In the genomic region with DNA sequence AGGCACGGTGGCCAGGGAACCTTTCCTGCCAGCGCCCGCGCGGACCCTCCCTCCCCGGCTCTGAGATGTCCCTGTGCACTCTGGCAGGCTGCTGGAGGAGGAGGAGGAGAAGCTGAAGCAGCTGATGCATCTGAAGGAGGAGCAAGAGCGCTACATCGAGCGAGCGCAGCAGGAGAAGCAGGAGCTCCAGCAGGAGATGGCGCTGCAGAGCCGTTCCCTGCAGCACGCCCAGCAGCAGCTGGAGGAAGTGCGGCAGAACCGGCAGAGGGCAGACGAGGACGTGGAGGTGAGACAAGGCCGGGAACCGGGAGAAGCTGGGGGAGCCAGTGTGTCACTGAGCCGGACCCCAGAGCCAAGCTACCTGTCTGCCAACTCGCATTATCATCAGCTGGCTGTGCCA, we compare ENCODE assay signal across 8 mouse cellular contexts. TPM values are rescaled to one million over a fixed set of nuclear protein-coding genes. Genes with fewer than 3 reads are reported as not detected.
DNase-seq lines count a peak whose midpoint lies in the region; ATAC-seq lines count a peak whose summit lies in the region.

No protein-coding gene starts in this region.

- 0% methylated on average over 21 of the region's 21 CpGs for WGBS in forebrain, embryonic 13.5 days
- WGBS in liver, embryonic 15.5 days (ENCODE audit: insufficient replicate concordance), result 21% methylated on average over 21 of the region's 21 CpGs
- WGBS in neural tube, embryonic 13.5 days, result under 1% methylated on average over 21 of the region's 21 CpGs

- H3K36me3 ChIP-seq in forebrain, embryonic 13.5 days (ENCODE audit: poor library complexity, severe bottlenecking), result no peaks in the 10 kb centered on the region
- H3K36me3 ChIP-seq in liver, embryonic 15.5 days (replicated peaks), result peaks cover 9% of the 10 kb centered on the region; the same call in 1 of the 2 replicates
- no peaks in the 10 kb centered on the region for H3K36me3 ChIP-seq in neural tube, embryonic 13.5 days

- peak overlapping the region; percentile 59 for H3K9ac ChIP-seq in forebrain, embryonic 13.5 days
- no peak overlapping the region for H3K9ac ChIP-seq in liver, embryonic 15.5 days
- peak overlapping the region; percentile 59 for H3K9ac ChIP-seq in neural tube, embryonic 13.5 days

- no peaks in the 10 kb centered on the region; the same call in 1 of the 2 replicates for H3K27me3 ChIP-seq in forebrain, embryonic 13.5 days
- 0 out of 2 replicates have a peak, but pooled peaks cover 6% of the 10 kb centered on the region for H3K27me3 ChIP-seq in liver, embryonic 15.5 days
- H3K27me3 ChIP-seq in neural tube, embryonic 13.5 days, result 0 out of 2 replicates have a peak, but pooled peaks cover 6% of the 10 kb centered on the region

- peak overlapping the region; percentile 70 for H3K4me2 ChIP-seq in forebrain, embryonic 13.5 days
- H3K4me2 ChIP-seq in liver, embryonic 15.5 days, result peak overlapping the region; percentile 41
- H3K4me2 ChIP-seq in neural tube, embryonic 13.5 days, result peak overlapping the region; percentile 58

- intact Hi-C loops in heart, postnatal 10 days (cut with DNase I), result loop anchor here (1.0 to 10.0 kb wide), 3 partner anchors 83 to 299 kb away; no protein-coding TSS in a partner anchor

- no peaks in the 10 kb centered on the region for H3K9me3 ChIP-seq in forebrain, embryonic 13.5 days (replicated peaks)
- H3K9me3 ChIP-seq in liver, embryonic 15.5 days (replicated peaks), result no peaks in the 10 kb centered on the region
- H3K9me3 ChIP-seq in neural tube, embryonic 13.5 days, result no peaks in the 10 kb centered on the region

- peak; percentile 72 for DNase-seq in c-Kit-positive CD71-positive TER-119-positive erythroid progenitor cells, embryonic 14.5 days (ENCODE audit: low spot score)
- peak; percentile 94 to 95 for DNase-seq in heart, postnatal 10 days
- DNase-seq in kidney, postnatal 4 days, result peak; percentile 97
- peak; percentile 90 for DNase-seq in telencephalon, adult 2 months (ENCODE audit: low read depth, low spot score)

- ATAC-seq in CD4-positive, CD25-positive, alpha-beta regulatory T cell, adult 4 months, result peak; percentile 42
- peak; percentile 70 for ATAC-seq in forebrain, embryonic 13.5 days
- peak; percentile 16; the same call in 1 of the 2 replicates for ATAC-seq in liver, embryonic 15.5 days (ENCODE audit: insufficient read depth)
- peak; percentile 41; the same call in 1 of the 2 replicates for ATAC-seq in neural tube, embryonic 13.5 days (ENCODE audit: low read depth)

- H3K4me3 ChIP-seq in forebrain, embryonic 13.5 days, result peak overlapping the region; percentile 38
- H3K4me3 ChIP-seq in liver, embryonic 15.5 days (replicated peaks), result no peak overlapping the region
- peak overlapping the region; percentile 36 for H3K4me3 ChIP-seq in neural tube, embryonic 13.5 days

- H3K4me1 ChIP-seq in forebrain, embryonic 13.5 days, result peaks cover 20% of the 10 kb centered on the region
- peaks cover 38% of the 10 kb centered on the region for H3K4me1 ChIP-seq in liver, embryonic 15.5 days (replicated peaks)
- peaks cover 22% of the 10 kb centered on the region for H3K4me1 ChIP-seq in neural tube, embryonic 13.5 days (replicated peaks)

- no peak overlapping the region for H3K27ac ChIP-seq in forebrain, embryonic 13.5 days
- H3K27ac ChIP-seq in liver, embryonic 15.5 days (replicated peaks), result no peak overlapping the region
- peak overlapping the region; percentile 39 for H3K27ac ChIP-seq in neural tube, embryonic 13.5 days (replicated peaks)

RNA-seq across cellular contexts. Expression of a gene that starts 6.5 kb away (rescaled TPM):
- polyA plus RNA-seq in CD4-positive, CD25-positive, alpha-beta regulatory T cell, adult 4 months (2017; shearing (Covaris generic)), result 1 to 10 TPM; 2.6 to 4.6 TPM
- polyA plus RNA-seq in forebrain, embryonic 13.5 days (2015; fragmentation: Nextera tagmentation; extraction: Ambion mirVana), result 1.4 and 1.8 TPM in 2 replicates
- total RNA-seq in heart, postnatal 10 days (2021), result 10 to 100 TPM; 28.0 to 28.8 TPM
- polyA plus RNA-seq in liver, embryonic 15.5 days (2015; fragmentation: Nextera tagmentation; extraction: Ambion mirVana), result 0.86 and 0.89 TPM in 2 replicates
- polyA plus RNA-seq in neural tube, embryonic 13.5 days (2015; fragmentation: Nextera tagmentation; extraction: Ambion mirVana), result 1.4 and 2.6 TPM in 2 replicates

RNA-seq across cellular contexts. Expression of a gene that starts 18.4 kb away (rescaled TPM):
- polyA plus RNA-seq in CD4-positive, CD25-positive, alpha-beta regulatory T cell, adult 4 months (2017; shearing (Covaris generic)), result 10 to 100 TPM; 30.3 to 34.6 TPM
- 3.3 and 3.6 TPM in 2 replicates for polyA plus RNA-seq in forebrain, embryonic 13.5 days (2015; fragmentation: Nextera tagmentation; extraction: Ambion mirVana)
- total RNA-seq in heart, postnatal 10 days (2021), result 1 to 10 TPM; 3.4 to 4.0 TPM
- polyA plus RNA-seq in liver, embryonic 15.5 days (2015; fragmentation: Nextera tagmentation; extraction: Ambion mirVana), result 10.4 and 10.9 TPM in 2 replicates
- 5.6 TPM in 2 replicates for polyA plus RNA-seq in neural tube, embryonic 13.5 days (2015; fragmentation: Nextera tagmentation; extraction: Ambion mirVana)

RNA-seq across cellular contexts. Expression of a gene that starts 49.1 kb away (rescaled TPM):
- polyA plus RNA-seq in CD4-positive, CD25-positive, alpha-beta regulatory T cell, adult 4 months (2017; shearing (Covaris generic)), result 1 to 10 TPM; 2.9 to 5.5 TPM
- polyA plus RNA-seq in forebrain, embryonic 13.5 days (2015; fragmentation: Nextera tagmentation; extraction: Ambion mirVana), result 32.7 and 34.5 TPM in 2 replicates
- total RNA-seq in heart, postnatal 10 days (2021), result 10 to 100 TPM; 21.4 to 26.9 TPM
- polyA plus RNA-seq in liver, embryonic 15.5 days (2015; fragmentation: Nextera tagmentation; extraction: Ambion mirVana), result 5.8 and 6.4 TPM in 2 replicates
- polyA plus RNA-seq in neural tube, embryonic 13.5 days (2015; fragmentation: Nextera tagmentation; extraction: Ambion mirVana), result 41.4 and 46.0 TPM in 2 replicates

Comparison
In these comparisons a context has a peak if more than half of its experiments do, and no peak if none do; other contexts are left out.
1. ATAC-seq: peak in every context shown above with its lines; median percentile 70 in forebrain, embryonic 13.5 days; 42 in CD4-positive, CD25-positive, alpha-beta regulatory T cell, adult 4 months; 41 in neural tube, embryonic 13.5 days; 16 in liver, embryonic 15.5 days.